Mouse (Mus musculus): ENCODE measurements around the gene Bdkrb1. TPM values are rescaled to one million over a fixed set of nuclear protein-coding genes. Genes with fewer than 3 reads are reported as not detected.

Bdkrb1 gene
- polyA plus RNA-seq, 1 experiment = not detected

GRCm38 (mm10) chr12:105622048-105622447 lies 19.2 kb downstream of the Bdkrb1 start:
- Histone ChIP-seq H3K4me1 (ENCODE audit: control insufficient read depth, insufficient read depth, low read length) (no peaks in the 10 kb centered on the region; the same call in 1 of the 2 replicates), H3K27ac (ENCODE audit: insufficient read depth, low read length) (no peak overlapping the region), H3K4me3 (replicated peaks; ENCODE audit: insufficient read depth, low read depth, low read length) (no peak overlapping the region), H3K27me3 (ENCODE audit: control insufficient read depth, insufficient read depth, low read length) (no peaks in the 10 kb centered on the region)
- WGBS = 95% methylated on average over 7 of the region's 7 CpGs
- no peak for DNase-seq
- TF ChIP-seq CTCF (IDR thresholded peaks at IDR 0.05; ENCODE audit: borderline replicate concordance, insufficient read depth, low read depth, low read length) = no peak
- no peak for TF ChIP-seq POLR2A (IDR thresholded peaks at IDR 0.05; ENCODE audit: borderline replicate concordance, insufficient read depth, low read length)

GRCm38 (mm10) chr12:105622981-105623539 lies 20.2 kb downstream of the Bdkrb1 start:
- WGBS = 57% methylated on average over 12 of the region's 12 CpGs

GRCm38 (mm10) chr12:105625798-105626197 lies 22.9 kb downstream of the Bdkrb1 start:
- H3K4me1 ChIP-seq (ENCODE audit: control insufficient read depth, insufficient read depth, low read length) = no peaks in the 10 kb centered on the region; the same call in 1 of the 2 replicates
- no peak for DNase-seq
- 66% methylated on average over 7 of the region's 7 CpGs for WGBS

More at GRCm38 (mm10) chr12:105622981-105623539, 20.2 kb downstream of the Bdkrb1 start:
- Histone ChIP-seq H3K4me1 (ENCODE audit: control insufficient read depth, insufficient read depth, low read length) (no peaks in the 10 kb centered on the region; the same call in 1 of the 2 replicates), H3K4me3 (replicated peaks; ENCODE audit: insufficient read depth, low read depth, low read length) (no peak overlapping the region), H3K27ac (ENCODE audit: insufficient read depth, low read length) (no peak overlapping the region), H3K27me3 (ENCODE audit: control insufficient read depth, insufficient read depth, low read length) (no peaks in the 10 kb centered on the region)
- no peak for DNase-seq
- TF ChIP-seq POLR2A (IDR thresholded peaks at IDR 0.05; ENCODE audit: borderline replicate concordance, insufficient read depth, low read length) = no peak
- no peak for TF ChIP-seq CTCF (IDR thresholded peaks at IDR 0.05; ENCODE audit: borderline replicate concordance, insufficient read depth, low read depth, low read length)

GRCm38 (mm10) chr12:105634374-105635067 lies 31.6 kb downstream of the Bdkrb1 start:
- Histone ChIP-seq H3K4me1 (ENCODE audit: control insufficient read depth, insufficient read depth, low read length) (no peaks in the 10 kb centered on the region), H3K27ac (ENCODE audit: insufficient read depth, low read length) (no peak overlapping the region), H3K4me3 (replicated peaks; ENCODE audit: insufficient read depth, low read depth, low read length) (no peak overlapping the region), H3K27me3 (ENCODE audit: control insufficient read depth, insufficient read depth, low read length) (no peaks in the 10 kb centered on the region)
- DNase-seq = no peak
- 90% methylated on average over 13 of the region's 13 CpGs for WGBS
- TF ChIP-seq CTCF (IDR thresholded peaks at IDR 0.05; ENCODE audit: borderline replicate concordance, insufficient read depth, low read depth, low read length) = no peak
- TF ChIP-seq POLR2A (IDR thresholded peaks at IDR 0.05; ENCODE audit: borderline replicate concordance, insufficient read depth, low read length) = no peak

More at GRCm38 (mm10) chr12:105625798-105626197, 22.9 kb downstream of the Bdkrb1 start:
- no peak overlapping the region for H3K27ac ChIP-seq (ENCODE audit: insufficient read depth, low read length)
- no peaks in the 10 kb centered on the region for H3K27me3 ChIP-seq (ENCODE audit: control insufficient read depth, insufficient read depth, low read length)
- no peak for TF ChIP-seq POLR2A (IDR thresholded peaks at IDR 0.05; ENCODE audit: borderline replicate concordance, insufficient read depth, low read length)
- TF ChIP-seq CTCF (IDR thresholded peaks at IDR 0.05; ENCODE audit: borderline replicate concordance, insufficient read depth, low read depth, low read length) = no peak
- H3K4me3 ChIP-seq (replicated peaks; ENCODE audit: insufficient read depth, low read depth, low read length) = no peak overlapping the region

- Histone ChIP-seq H3K4me3 (replicated peaks; ENCODE audit: insufficient read depth, low read depth, low read length) (no peak overlapping the region), H3K27me3 (ENCODE audit: control insufficient read depth, insufficient read depth, low read length) (no peaks in the 10 kb centered on the region), H3K4me1 (ENCODE audit: control insufficient read depth, insufficient read depth, low read length) (no peaks in the 10 kb centered on the region), H3K27ac (ENCODE audit: insufficient read depth, low read length) (no peak overlapping the region)
- no peak for DNase-seq
- WGBS = 85% methylated on average over 9 of the region's 9 CpGs
- TF ChIP-seq POLR2A (IDR thresholded peaks at IDR 0.05; ENCODE audit: borderline replicate concordance, insufficient read depth, low read length) = no peak
- TF ChIP-seq CTCF (IDR thresholded peaks at IDR 0.05; ENCODE audit: borderline replicate concordance, insufficient read depth, low read depth, low read length) = no peak
Observed at GRCm38 (mm10) chr12:105636551-105636950, 33.7 kb downstream of the Bdkrb1 start.

GRCm38 (mm10) chr12:105637554-105637953 lies 34.7 kb downstream of the Bdkrb1 start:
- no peaks in the 10 kb centered on the region for H3K4me1 ChIP-seq (ENCODE audit: control insufficient read depth, insufficient read depth, low read length)
- H3K27me3 ChIP-seq (ENCODE audit: control insufficient read depth, insufficient read depth, low read length) = no peaks in the 10 kb centered on the region
- WGBS = 77% methylated on average over 4 of the region's 4 CpGs
- no peak overlapping the region for H3K27ac ChIP-seq (ENCODE audit: insufficient read depth, low read length)
- no peak overlapping the region for H3K4me3 ChIP-seq (replicated peaks; ENCODE audit: insufficient read depth, low read depth, low read length)
- TF ChIP-seq CTCF (IDR thresholded peaks at IDR 0.05; ENCODE audit: borderline replicate concordance, insufficient read depth, low read depth, low read length) (no peak), POLR2A (IDR thresholded peaks at IDR 0.05; ENCODE audit: borderline replicate concordance, insufficient read depth, low read length) (no peak)
- no peak for DNase-seq

DNA sequence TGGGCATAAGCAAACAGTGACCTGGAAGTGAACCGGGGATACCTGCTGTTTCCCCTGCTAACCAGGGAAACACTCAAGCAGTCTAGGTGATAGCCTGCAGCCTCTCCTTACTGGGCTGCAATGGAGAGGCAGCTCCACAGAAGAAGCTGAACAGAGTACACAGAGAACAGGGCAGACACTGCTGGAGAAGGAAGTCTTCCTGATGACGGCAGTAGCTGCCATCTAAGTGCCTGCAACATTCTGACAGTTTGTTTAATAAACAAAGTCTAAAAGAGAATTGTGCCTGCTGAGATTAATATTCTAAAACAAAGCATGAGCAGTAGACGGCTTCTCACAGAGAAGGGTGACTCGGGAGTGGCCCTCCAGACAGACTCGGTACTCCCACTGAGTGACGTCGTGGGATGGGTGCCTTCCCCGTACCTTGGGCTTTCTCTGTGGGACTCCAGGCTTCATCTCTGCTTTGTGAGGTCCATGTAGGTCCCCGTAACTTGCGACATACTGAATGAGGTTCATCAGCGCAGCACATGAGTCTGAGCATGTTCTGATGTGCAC lies 40.0 kb downstream of the Bdkrb1 start:
- WGBS = 91% methylated on average over 11 of the region's 11 CpGs

More for the DNA sequence above, 40.0 kb downstream of the Bdkrb1 start:
- H3K27ac ChIP-seq (ENCODE audit: insufficient read depth, low read length) = no peak overlapping the region
- TF ChIP-seq POLR2A (IDR thresholded peaks at IDR 0.05; ENCODE audit: borderline replicate concordance, insufficient read depth, low read length) (no peak), CTCF (IDR thresholded peaks at IDR 0.05; ENCODE audit: borderline replicate concordance, insufficient read depth, low read depth, low read length) (no peak)
- DNase-seq = no peak
- no peak overlapping the region for H3K4me3 ChIP-seq (replicated peaks; ENCODE audit: insufficient read depth, low read depth, low read length)
- H3K27me3 ChIP-seq (ENCODE audit: control insufficient read depth, insufficient read depth, low read length) = no peaks in the 10 kb centered on the region
- no peaks in the 10 kb centered on the region for H3K4me1 ChIP-seq (ENCODE audit: control insufficient read depth, insufficient read depth, low read length)

Other genes starting within 250 kb of the Bdkrb1 start
- gene D430019H16Rik, start 149.2 kb upstream of the Bdkrb1 start, polyA plus RNA-seq (2012; rRNA removed) = 5.8 and 6.7 TPM in 2 replicates
- gene Bdkrb2, start 39.9 kb upstream of the Bdkrb1 start, polyA plus RNA-seq (2012; rRNA removed) = 0.68 and 0.70 TPM in 2 replicates
- gene Gskip, start 81.7 kb downstream of the Bdkrb1 start, polyA plus RNA-seq (2012; rRNA removed) = 29.4 and 31.7 TPM in 2 replicates
- gene Atg2b, start 82.1 kb downstream of the Bdkrb1 start, polyA plus RNA-seq (2012; rRNA removed) = 47.4 and 48.8 TPM in 2 replicates
- 1.3 and 2.2 TPM in 2 replicates for gene Ak7, start 102.9 kb downstream of the Bdkrb1 start, polyA plus RNA-seq (2012; rRNA removed)
- gene Papola, start 181.6 kb downstream of the Bdkrb1 start, polyA plus RNA-seq (2012; rRNA removed) = 99.3 and 106 TPM in 2 replicates

Measured in cerebellum, adult 2 months (tissue).